Mouse (Mus musculus): ENCODE results near the gene Gsx2. TPM values are rescaled to one million over a fixed set of nuclear protein-coding genes. Genes with fewer than 3 reads are reported as not detected.

The Gsx2 gene
- not detected for polyA plus RNA-seq (2017; shearing (Covaris generic))

DNA sequence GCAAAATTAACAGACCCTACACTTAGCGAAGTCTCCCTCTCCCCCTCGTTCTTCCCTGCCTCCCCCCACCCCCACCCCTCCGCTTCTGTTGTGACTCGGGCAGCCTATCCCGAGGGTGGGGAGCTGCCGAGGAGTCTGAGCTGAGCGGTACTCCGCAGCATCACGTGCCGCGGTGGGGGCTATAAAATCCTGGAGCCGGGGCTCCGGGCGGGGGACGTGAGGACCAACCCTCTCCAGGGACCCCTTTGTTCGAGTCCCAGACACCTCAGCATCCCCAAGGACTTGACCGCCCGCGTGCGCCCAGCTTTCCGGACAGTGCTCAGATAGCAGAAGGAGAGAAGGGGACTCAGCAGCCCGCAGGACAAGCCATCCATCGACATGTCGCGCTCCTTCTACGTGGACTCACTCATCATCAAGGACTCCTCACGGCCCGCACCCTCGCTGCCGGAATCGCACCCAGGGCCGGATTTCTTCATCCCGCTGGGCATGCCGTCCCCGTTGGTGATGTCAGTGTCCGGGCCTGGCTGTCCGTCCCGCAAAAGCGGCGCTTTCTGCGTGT lies at the start of gene Gsx2:
Gene Gsx2 (plus strand): TSS at position 219 of the 559 bp plus-strand sequence.

DNA sequence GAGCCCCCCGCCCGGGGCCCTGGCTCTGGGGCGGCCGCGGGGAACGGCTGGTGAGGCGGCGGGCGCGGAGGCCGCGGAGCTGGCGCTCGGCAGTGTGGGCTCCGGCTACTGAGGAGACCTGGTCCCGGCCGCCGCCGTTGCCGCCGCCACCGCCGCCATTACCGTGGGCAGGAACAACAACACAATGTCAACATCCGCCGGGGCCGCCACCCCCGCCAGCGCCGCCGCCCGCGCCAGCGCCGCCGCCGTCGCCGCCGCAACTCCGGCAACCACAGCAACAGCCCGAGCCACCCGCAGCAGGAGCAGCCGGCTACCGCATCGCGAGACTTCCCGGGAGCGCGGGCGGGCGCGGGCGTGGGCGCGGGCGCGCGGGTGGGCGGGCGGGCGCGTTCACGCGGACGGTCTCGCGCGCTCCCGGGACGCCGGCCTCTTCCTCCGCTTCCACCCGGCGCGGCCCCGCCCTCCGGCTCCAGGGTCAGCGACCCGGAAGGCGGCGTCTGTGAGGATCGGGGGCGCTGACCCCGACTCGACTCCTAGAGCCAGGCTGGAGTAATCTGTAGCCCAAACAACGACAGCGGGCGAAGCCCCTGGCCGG lies 31.0 kb upstream of the Gsx2 start, which contains the start of gene Chic2:
Gene Chic2 (minus strand): TSS at position 465 of the 595 bp plus-strand sequence.

Other genes with a start within 250 kb of the Gsx2 start
- gene Chic2, start 30.8 kb upstream of the Gsx2 start, polyA plus RNA-seq (2017; shearing (Covaris generic)): 11.9 TPM
- gene Pdgfra, start 76.7 kb downstream of the Gsx2 start, polyA plus RNA-seq (2017; shearing (Covaris generic)): not detected

Measured in inflammation-experienced regulatory T-cells, adult 16 weeks (primary cell).